Mouse (Mus musculus) testis, adult 2 months (tissue): ENCODE measurements around the gene Cnnm2.

ENCODE experiments used
- CTCF ChIP-seq: fragments of 200-500 bp; IDR thresholded peaks from 2 replicates; pipeline ENCODE4 v1.5.1; 2012; ENCODE audit warnings: low read depth, mild to moderate bottlenecking, inconsistent platforms, low read length, moderate library complexity; ENCODE audit not compliant: control insufficient read depth, insufficient read depth, insufficient replicate concordance
- POLR2A ChIP-seq: fragments of 200-500 bp; IDR thresholded peaks from 2 replicates; pipeline ENCODE4 v1.6.1; 2012; ENCODE audit warnings: low read depth, mild to moderate bottlenecking, inconsistent platforms, low read length, moderate library complexity; ENCODE audit not compliant: control insufficient read depth

DNA sequence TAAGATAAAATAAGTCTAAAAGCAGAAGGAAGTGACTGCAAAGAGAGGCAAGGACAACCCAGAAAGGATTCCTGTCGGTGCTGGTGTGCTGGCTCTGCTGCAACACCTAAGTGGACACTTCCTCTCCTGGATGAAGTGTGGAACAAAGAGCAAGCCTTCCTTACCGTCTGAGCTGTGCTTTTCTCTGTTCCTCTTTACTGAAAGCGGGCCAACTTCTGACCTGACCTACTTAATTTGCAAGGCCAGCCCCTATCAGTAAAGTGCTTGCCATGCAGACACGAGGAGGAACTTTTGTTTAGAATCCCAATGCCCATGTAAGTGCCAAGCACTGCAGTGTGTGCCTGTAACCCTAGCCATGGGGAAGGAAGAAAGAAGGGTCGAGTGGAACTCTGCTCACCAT is 137.9 kb downstream of the Cnnm2 start:
- TF ChIP-seq POLR2A (no peak), CTCF (no peak)
